Mouse (Mus musculus) kidney, postnatal 0 days (tissue): ENCODE results near the gene Capn13. TPM values are rescaled to one million over a fixed set of nuclear protein-coding genes. Genes with fewer than 3 reads are reported as not detected.
"Not testable (repeated sequence)": the region's sequence is repeated elsewhere in the genome, so short reads cannot be mapped to it uniquely, and the experiment has no call there.

Experiments
- ATAC-seq: fragments of 200-750 bp; cut with Nextera tagmentation; replicated peaks from 2 replicates; pipeline ENCODE4 v1.8.0; 2017; ENCODE audit warnings: low read depth, moderate number of reproducible peaks, moderate TSS enrichment, moderate library complexity; ENCODE audit not compliant: low FRiP score
- DNase-seq: peaks from one replicate; pipeline ENCODE4 v3.0.0-alpha.2; 2016; ENCODE audit warnings: low spot score
- H3K27ac ChIP-seq: fragments of 300-500 bp; sonication (generic); 2 replicates; pipeline ENCODE4 v1.5.1; 2014; ENCODE audit warnings: mild to moderate bottlenecking
- H3K27me3 ChIP-seq: fragments of 300-500 bp; sonication (generic); 2 replicates; pipeline ENCODE4 v1.6.1; 2014; ENCODE audit warnings: low read length, mixed read lengths; ENCODE audit not compliant: insufficient read depth
- H3K36me3 ChIP-seq: fragments of 300-500 bp; sonication (generic); 2 replicates; pipeline ENCODE4 v1.6.1; 2014; ENCODE audit warnings: low read length, mixed read lengths; ENCODE audit not compliant: insufficient read depth
- H3K4me1 ChIP-seq: fragments of 300-500 bp; sonication (generic); replicated peaks from 2 replicates; pipeline ENCODE4 v1.6.1; 2014; ENCODE audit warnings: antibody characterized with exemption, low read length, mixed read lengths; ENCODE audit not compliant: insufficient read depth
- H3K4me2 ChIP-seq: fragments of 300-500 bp; sonication (generic); 2 replicates; pipeline ENCODE4 v1.6.1; 2014; ENCODE audit warnings: mild to moderate bottlenecking, low read length, moderate library complexity, mixed read lengths
- H3K4me3 ChIP-seq: fragments of 300-500 bp; sonication (generic); replicated peaks from 2 replicates; pipeline ENCODE4 v1.5.1; 2014; ENCODE audit warnings: low read depth, low read length
- H3K9ac ChIP-seq: fragments of 300-500 bp; sonication (generic); 2 replicates; pipeline ENCODE4 v1.6.1; 2014; ENCODE audit warnings: low read depth, low read length
- H3K9me3 ChIP-seq: fragments of 300-500 bp; sonication (generic); replicated peaks from 2 replicates; pipeline ENCODE4 v1.6.1; 2016; ENCODE audit warnings: low read length, inconsistent platforms, mixed read lengths
- CTCF ChIP-seq: IDR thresholded peaks from 2 replicates; pipeline ENCODE4 v1.5.1; 2016; ENCODE audit warnings: antibody characterized with exemption, low read depth, mild to moderate bottlenecking, moderate library complexity
- WGBS: fragments of 180-500 bp; shearing (Covaris S2); extraction: QIAGEN DNeasy Blood & Tissue Kit; methylation state at CpG from one replicate; pipeline ENCODE4 v1.1.7; 2014; 5-methylcytosine and 5-hydroxymethylcytosine counted together
- polyA plus RNA-seq: library from polyadenylated mRNA; unstranded; fragments of >200 nt; fragmentation: Nextera tagmentation; extraction: Ambion mirVana; gene quantifications from 2 replicates; pipeline ENCODE4 v1.2.1, GENCODE M21; 2015

Capn13 gene
- polyA plus RNA-seq, 1 experiment from 2014 or later, result 0.75 TPM

GRCm38 (mm10) chr17:73271797-73272600 is 128.7 kb downstream of the Capn13 start:
- WGBS, result 91% methylated on average over 7 of the region's 7 CpGs

GRCm38 (mm10) chr17:73270871-73271796 is 129.5 kb downstream of the Capn13 start:
- H3K36me3 ChIP-seq, result no peaks in the 10 kb centered on the region
- no peak overlapping the region for H3K4me2 ChIP-seq
- no peaks in the 10 kb centered on the region for H3K9me3 ChIP-seq
- no peak overlapping the region for H3K4me3 ChIP-seq
- WGBS, result 67% methylated on average over 15 of the region's 15 CpGs
- H3K4me1 ChIP-seq, result no peaks in the 10 kb centered on the region
- DNase-seq (no peak), ATAC-seq (no peak)
- H3K27ac ChIP-seq, result no peak overlapping the region
- no peak overlapping the region for H3K9ac ChIP-seq
- no peak for TF ChIP-seq CTCF
- H3K27me3 ChIP-seq, result no peaks in the 10 kb centered on the region

More at GRCm38 (mm10) chr17:73271797-73272600, 128.7 kb downstream of the Capn13 start:
- H3K36me3 ChIP-seq, result no peaks in the 10 kb centered on the region
- no peak overlapping the region for H3K4me3 ChIP-seq
- no peaks in the 10 kb centered on the region for H3K4me1 ChIP-seq
- no peaks in the 10 kb centered on the region for H3K27me3 ChIP-seq
- no peak overlapping the region for H3K27ac ChIP-seq
- ATAC-seq, result no peak
- H3K9me3 ChIP-seq, result no peaks in the 10 kb centered on the region
- H3K9ac ChIP-seq, result no peak overlapping the region
- no peak for TF ChIP-seq CTCF
- no peak for DNase-seq
- H3K4me2 ChIP-seq, result no peak overlapping the region

- H3K4me3 ChIP-seq, result no peak overlapping the region
- no peak for DNase-seq
- H3K36me3 ChIP-seq, result no peaks in the 10 kb centered on the region
- H3K9ac ChIP-seq, result no peak overlapping the region
- H3K4me1 ChIP-seq, result 0 out of 2 replicates have a peak, but pooled peaks cover 4% of the 10 kb centered on the region
- H3K27ac ChIP-seq, result no peak overlapping the region
- H3K4me2 ChIP-seq, result no peak overlapping the region
- WGBS, result 60% methylated on average over 8 of the region's 8 CpGs
- no peaks in the 10 kb centered on the region for H3K27me3 ChIP-seq
- no peaks in the 10 kb centered on the region for H3K9me3 ChIP-seq
- ATAC-seq, result no peak
- no peak for TF ChIP-seq CTCF
Observed at GRCm38 (mm10) chr17:73263077-73263501, 137.6 kb downstream of the Capn13 start.

DNA sequence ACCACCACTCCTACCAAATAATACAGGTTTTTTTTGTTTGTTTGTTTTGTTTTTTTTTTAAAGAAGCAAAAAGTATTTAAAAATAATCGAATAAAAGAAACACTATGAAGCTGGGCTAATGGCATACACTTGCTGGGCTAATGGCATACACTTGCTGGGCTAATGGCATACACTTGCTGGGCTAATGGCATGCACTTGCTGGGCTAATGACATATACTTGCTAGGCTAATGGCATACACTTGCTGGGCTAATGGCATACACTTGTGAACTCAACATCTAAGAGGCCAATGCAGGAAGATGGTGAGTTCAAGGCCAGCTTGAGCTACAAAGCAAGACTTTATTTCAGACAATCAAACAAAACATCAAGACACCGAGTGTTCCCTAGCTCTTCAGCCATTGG is 138.1 kb downstream of the Capn13 start:
- DNase-seq, result no peak
- ATAC-seq, result no peak
- no peaks in the 10 kb centered on the region for H3K27me3 ChIP-seq
- no peak overlapping the region for H3K4me2 ChIP-seq
- H3K4me1 ChIP-seq, result 0 out of 2 replicates have a peak, but pooled peaks cover 4% of the 10 kb centered on the region
- no peaks in the 10 kb centered on the region for H3K9me3 ChIP-seq
- H3K27ac ChIP-seq, result no peak overlapping the region
- H3K36me3 ChIP-seq, result no peaks in the 10 kb centered on the region
- no peak overlapping the region for H3K9ac ChIP-seq
- no peak for TF ChIP-seq CTCF
- no peak overlapping the region for H3K4me3 ChIP-seq
- WGBS, result 87% methylated on average over 2 of the region's 2 CpGs

DNA sequence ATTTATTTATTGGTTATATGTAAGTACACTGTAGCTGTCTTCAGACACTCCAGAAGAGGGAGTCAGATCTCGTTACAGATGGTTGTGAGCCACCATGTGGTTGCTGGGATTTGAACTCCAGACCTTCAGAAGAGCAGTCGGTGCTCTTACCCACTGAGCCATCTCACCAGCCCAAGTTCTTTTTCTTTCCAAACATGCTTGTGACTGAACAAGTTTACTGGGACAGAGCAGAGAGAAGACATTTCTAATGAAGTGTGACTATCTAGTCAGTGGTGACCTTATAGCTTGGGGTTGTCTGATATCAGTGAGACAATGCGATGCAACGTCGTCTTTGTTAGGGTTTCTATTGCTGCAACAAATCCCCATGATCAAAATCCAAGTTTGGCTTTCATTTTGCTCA is 141.4 kb downstream of the Capn13 start:
- not testable (repeated sequence) for H3K36me3 ChIP-seq, ATAC-seq, H3K27ac ChIP-seq, DNase-seq, H3K4me2 ChIP-seq, H3K4me1 ChIP-seq, H3K9ac ChIP-seq, H3K9me3 ChIP-seq, H3K4me3 ChIP-seq, H3K27me3 ChIP-seq
- whole genome bisulfite sequencing, result 91% methylated on average over 5 of the region's 5 CpGs

DNA sequence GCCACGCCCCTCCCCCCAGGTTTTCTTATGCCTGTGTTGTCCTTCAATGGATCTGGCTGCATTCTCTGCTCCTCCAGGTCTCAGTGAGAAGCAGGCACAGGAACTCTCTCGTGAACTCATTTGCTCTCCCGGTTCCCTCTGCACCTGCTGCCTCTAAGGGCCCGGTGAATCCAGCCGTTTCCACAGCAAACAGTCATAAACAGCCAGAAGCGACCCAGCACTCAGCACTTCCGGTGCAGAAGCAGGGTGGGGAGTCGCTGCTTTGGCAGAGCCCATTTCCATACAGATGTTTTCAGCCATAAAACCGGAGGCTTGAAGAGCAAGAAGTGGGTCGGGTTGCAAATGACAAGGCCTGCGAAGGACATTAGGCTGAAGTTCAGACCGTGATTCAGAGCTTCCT is 142.0 kb downstream of the Capn13 start:
- H3K4me2 ChIP-seq, result peak overlapping the region; percentile 30; the same call in 1 of the 2 replicates
- WGBS, result 8% methylated on average over 12 of the region's 12 CpGs
- 0 out of 2 replicates have a peak, but pooled peaks cover 4% of the 10 kb centered on the region for H3K4me1 ChIP-seq
- no peaks in the 10 kb centered on the region for H3K27me3 ChIP-seq
- H3K9ac ChIP-seq, result no peak overlapping the region
- no peaks in the 10 kb centered on the region for H3K9me3 ChIP-seq
- 0 out of 2 replicates have a peak, but pooled peaks have one; percentile 59 for ATAC-seq
- peak; percentile 64 for DNase-seq
- H3K27ac ChIP-seq, result no peak overlapping the region
- no peak for TF ChIP-seq CTCF
- no peak overlapping the region for H3K4me3 ChIP-seq
- H3K36me3 ChIP-seq, result no peaks in the 10 kb centered on the region
